Mouse (Mus musculus) induced T-regulatory cell, adult 2 months (primary cell): Measurements from ENCODE around the gene Cfd.

Experiments used
- DNase-seq: peaks from one replicate; pipeline ENCODE4 v3.0.0-alpha.2; 2012; ENCODE audit warnings: low read depth

Cfd gene

GRCm38 (mm10) chr10:79934272-79934721 lies 43.6 kb downstream of the Cfd start:
- DNase-seq, result no peak

DNA sequence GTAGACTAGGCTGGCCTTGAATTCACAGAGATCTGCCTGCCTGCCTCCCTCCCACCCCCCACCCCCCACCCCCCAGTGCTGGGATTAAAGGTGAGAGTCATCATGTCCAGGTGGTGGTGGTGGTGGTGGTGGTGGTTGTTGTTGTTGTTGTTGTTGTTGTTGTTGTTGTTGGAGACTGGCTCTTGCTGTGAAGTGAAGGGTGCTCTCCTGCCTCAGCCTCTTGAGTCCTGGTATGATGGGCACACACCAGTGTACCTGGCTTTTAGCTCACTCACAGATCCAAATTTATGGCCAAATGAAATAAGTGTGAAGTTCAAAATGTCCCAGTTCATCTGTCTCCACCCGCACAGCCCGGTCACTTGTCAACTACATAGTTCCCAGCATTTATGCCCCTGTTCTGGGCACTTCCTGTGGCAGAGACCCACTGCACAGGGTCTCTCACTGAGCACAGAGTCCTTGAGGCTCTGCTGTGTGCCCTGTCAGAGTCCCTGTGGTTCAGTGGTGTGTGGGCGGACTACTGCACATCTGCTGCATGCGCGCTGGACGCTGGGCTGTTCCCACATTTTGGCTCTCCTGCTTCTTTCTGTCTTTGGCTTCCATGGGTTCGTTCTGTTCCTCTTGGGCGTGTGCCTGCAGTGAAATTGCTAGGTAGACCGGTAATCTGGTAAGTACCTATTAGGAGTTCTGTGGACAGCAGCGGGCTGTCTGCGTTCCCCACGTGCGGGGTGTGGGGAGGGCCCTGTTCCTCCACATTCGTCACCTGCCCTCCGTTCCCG lies 44.3 kb downstream of the Cfd start:
- DNase-seq, result no peak

DNA sequence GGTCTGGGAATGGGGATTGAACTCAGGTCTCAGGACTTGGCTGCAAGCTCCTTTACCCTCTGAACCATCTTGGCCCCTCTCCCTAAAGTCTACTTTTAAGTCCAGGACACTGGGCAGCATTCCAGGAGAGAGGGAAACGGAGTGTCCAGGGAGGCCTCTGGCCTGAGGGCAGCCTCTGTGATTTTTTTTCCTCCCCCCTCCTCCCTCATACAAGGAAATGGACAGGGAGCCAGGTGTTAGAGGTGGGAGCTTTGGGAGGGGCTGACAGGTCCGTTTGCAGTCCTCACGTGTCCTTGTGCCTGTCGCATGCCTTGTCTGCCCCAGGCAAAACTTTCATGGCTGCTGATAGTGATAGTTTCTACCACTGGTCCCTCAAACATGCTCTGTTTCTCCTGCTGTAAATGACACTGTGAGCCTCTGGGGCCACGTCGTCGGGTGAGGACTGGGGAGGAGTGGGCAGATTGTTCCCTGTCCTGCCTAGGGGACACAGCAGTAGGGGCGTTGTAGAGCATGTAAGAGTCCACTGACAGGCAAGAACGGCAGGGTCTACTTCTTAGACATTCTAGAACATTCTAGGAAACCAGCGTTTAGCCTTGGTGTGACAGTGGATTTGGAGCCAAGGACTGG lies 45.7 kb downstream of the Cfd start:
- DNase-seq, result no peak

DNA sequence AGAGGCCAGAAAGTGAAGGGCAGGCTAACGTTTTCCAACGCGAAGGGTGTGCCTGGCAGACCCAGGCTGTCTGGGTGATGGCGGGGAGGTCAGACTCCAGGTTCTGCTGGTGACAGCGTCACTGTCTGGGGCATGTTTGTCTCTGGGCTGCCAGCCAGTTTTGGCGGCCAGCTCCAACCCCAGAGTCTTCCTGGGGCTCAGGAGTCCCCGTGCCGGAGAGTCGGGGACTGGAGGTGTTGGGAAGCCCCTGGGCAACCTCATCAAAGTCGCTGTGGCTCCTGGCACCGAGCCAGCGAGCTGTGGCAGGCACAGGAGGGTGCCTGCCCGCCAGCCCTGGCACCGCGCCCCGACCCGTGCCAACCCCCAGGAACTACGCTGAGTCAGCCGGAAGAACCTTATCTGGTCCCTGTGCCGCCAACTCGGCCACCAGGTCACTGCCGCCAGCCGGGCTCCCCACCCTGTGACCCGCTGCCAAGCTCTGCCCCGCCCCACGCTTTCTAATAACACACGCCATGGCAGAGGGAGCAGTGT lies 46.3 kb downstream of the Cfd start:
- peak; percentile 94 for DNase-seq

GRCm38 (mm10) chr10:79937775-79938526 lies 47.3 kb downstream of the Cfd start:
- no peak for DNase-seq

- no peak for DNase-seq
Measured at GRCm38 (mm10) chr10:79940749-79941148, 50.1 kb downstream of the Cfd start.
